ENCODE assay signal across 8 mouse cellular contexts in genomic region chr2:167347991-167348375, GRCm38 (mm10). TPM values are rescaled to one million over a fixed set of nuclear protein-coding genes. Genes with fewer than 3 reads are reported as not detected.
A peak's percentile ranks its signal among the peaks of the same experiment; 100 is the strongest.
DNase-seq lines count a peak whose midpoint lies in the region; ATAC-seq and TF ChIP-seq lines count a peak whose summit lies in the region.

No protein-coding gene starts in this region.

- no peak for ATAC-seq in forebrain, postnatal 0 days
- no peak for ATAC-seq in hindbrain, embryonic 16.5 days
- no peak for ATAC-seq in lung, embryonic 16.5 days (ENCODE audit: low read depth)
- ATAC-seq in stomach, embryonic 15.5 days (ENCODE audit: insufficient read depth, low FRiP score, low read depth) = no peak

- H3K27me3 ChIP-seq in forebrain, postnatal 0 days (ENCODE audit: insufficient read depth, low read length) = no peaks in the 10 kb centered on the region
- 0 out of 2 replicates have a peak, but pooled peaks cover 2% of the 10 kb centered on the region for H3K27me3 ChIP-seq in hindbrain, embryonic 16.5 days (replicated peaks; ENCODE audit: control insufficient read depth, insufficient read depth, low read length)
- H3K27me3 ChIP-seq in lung, embryonic 16.5 days (ENCODE audit: control insufficient read depth, insufficient read depth, low read depth, low read length) = no peaks in the 10 kb centered on the region
- H3K27me3 ChIP-seq in stomach, embryonic 15.5 days (replicated peaks) = 0 out of 2 replicates have a peak, but pooled peaks cover 2% of the 10 kb centered on the region

- no peaks in the 10 kb centered on the region for H3K4me1 ChIP-seq in forebrain, postnatal 0 days (ENCODE audit: insufficient read depth)
- peaks cover 15% of the 10 kb centered on the region for H3K4me1 ChIP-seq in hindbrain, embryonic 16.5 days (ENCODE audit: control insufficient read depth, insufficient read depth, low read depth, low read length)
- H3K4me1 ChIP-seq in lung, embryonic 16.5 days (replicated peaks; ENCODE audit: control insufficient read depth, insufficient read depth, low read length) = peaks cover 16% of the 10 kb centered on the region
- H3K4me1 ChIP-seq in stomach, embryonic 15.5 days = peaks cover 12% of the 10 kb centered on the region

- H3K4me3 ChIP-seq in layer of hippocampus, adult 2 months = peak overlapping the region; percentile 77
- peak overlapping the region; percentile 74 for H3K4me3 ChIP-seq in forebrain, postnatal 0 days (ENCODE audit: low read depth, low read length)
- H3K4me3 ChIP-seq in hindbrain, embryonic 16.5 days (ENCODE audit: low read length) = peak overlapping the region; percentile 84
- peak overlapping the region; percentile 81 for H3K4me3 ChIP-seq in lung, embryonic 16.5 days (ENCODE audit: low read length)
- H3K4me3 ChIP-seq in stomach, embryonic 15.5 days (replicated peaks) = peak overlapping the region; percentile 84

- TF ChIP-seq CTCF in layer of hippocampus, adult 2 months (conservative IDR thresholded peaks at IDR 0.05) = no peak
- no peak for TF ChIP-seq CTCF in forebrain, postnatal 0 days (IDR thresholded peaks at IDR 0.05; ENCODE audit: low read depth)

- peak overlapping the region; percentile 92 for H3K27ac ChIP-seq in layer of hippocampus, adult 2 months
- H3K27ac ChIP-seq in forebrain, postnatal 0 days (ENCODE audit: low read depth, low read length) = no peak overlapping the region
- no peak overlapping the region for H3K27ac ChIP-seq in hindbrain, embryonic 16.5 days (ENCODE audit: low read depth, low read length)
- no peak overlapping the region for H3K27ac ChIP-seq in lung, embryonic 16.5 days (ENCODE audit: low read length)
- H3K27ac ChIP-seq in stomach, embryonic 15.5 days = no peak overlapping the region

- H3K36me3 ChIP-seq in forebrain, postnatal 0 days (ENCODE audit: insufficient read depth) = no peaks in the 10 kb centered on the region
- no peaks in the 10 kb centered on the region for H3K36me3 ChIP-seq in hindbrain, embryonic 16.5 days (ENCODE audit: control insufficient read depth, insufficient read depth, low read length)
- no peaks in the 10 kb centered on the region for H3K36me3 ChIP-seq in lung, embryonic 16.5 days (ENCODE audit: control insufficient read depth, insufficient read depth, low read length)
- H3K36me3 ChIP-seq in stomach, embryonic 15.5 days = no peaks in the 10 kb centered on the region

- H3K4me2 ChIP-seq in forebrain, postnatal 0 days (ENCODE audit: low read depth) = peak overlapping the region; percentile 84
- peak overlapping the region; percentile 81 for H3K4me2 ChIP-seq in hindbrain, embryonic 16.5 days (ENCODE audit: low read length)
- peak overlapping the region; percentile 91 for H3K4me2 ChIP-seq in lung, embryonic 16.5 days (ENCODE audit: low read depth, low read length)
- H3K4me2 ChIP-seq in stomach, embryonic 15.5 days = peak overlapping the region; percentile 93

- 8% methylated on average over 11 of the region's 11 CpGs for WGBS in forebrain, postnatal 0 days
- 8% methylated on average over 11 of the region's 11 CpGs for WGBS in hindbrain, embryonic 16.5 days
- WGBS in lung, embryonic 16.5 days = 4% methylated on average over 11 of the region's 11 CpGs
- 6% methylated on average over 11 of the region's 11 CpGs for WGBS in stomach, embryonic 15.5 days

- DNase-seq in layer of hippocampus, adult 2 months (ENCODE audit: low spot score in 2 of 2) = no peak
- DNase-seq in layer of hippocampus, postnatal 14 days (ENCODE audit: low spot score in 2 of 2) = no peak
- DNase-seq in ZHBTc4 (ENCODE audit: low read depth, low spot score) (peak; percentile 63), MN1 (ENCODE audit: low spot score) (no peak)
- no peak for DNase-seq in forebrain, postnatal 0 days

- no peaks in the 10 kb centered on the region for H3K9me3 ChIP-seq in forebrain, postnatal 0 days (ENCODE audit: low read length)
- H3K9me3 ChIP-seq in hindbrain, embryonic 16.5 days (ENCODE audit: control insufficient read depth, low read length) = no peaks in the 10 kb centered on the region
- no peaks in the 10 kb centered on the region for H3K9me3 ChIP-seq in lung, embryonic 16.5 days (ENCODE audit: control insufficient read depth, low read length)
- no peaks in the 10 kb centered on the region for H3K9me3 ChIP-seq in stomach, embryonic 15.5 days

- H3K9ac ChIP-seq in forebrain, postnatal 0 days = peak overlapping the region; percentile 82
- peak overlapping the region; percentile 89 for H3K9ac ChIP-seq in hindbrain, embryonic 16.5 days (ENCODE audit: low read depth, low read length)
- H3K9ac ChIP-seq in lung, embryonic 16.5 days (ENCODE audit: low read length) = peak overlapping the region; percentile 83
- peak overlapping the region; percentile 91; the same call in 1 of the 2 replicates for H3K9ac ChIP-seq in stomach, embryonic 15.5 days

RNA-seq across cellular contexts. Expression of gene B4galt5, which starts 1.0 kb away (rescaled TPM):
- 10 to 100 TPM; 38.1 to 43.9 TPM for total RNA-seq in layer of hippocampus, adult 2 months (2021)
- total RNA-seq in layer of hippocampus, postnatal 14 days (2021) = 10 to 100 TPM; 58.8 to 60.5 TPM
- 57.4 and 60.7 TPM in 2 replicates for total RNA-seq in forebrain, postnatal 0 days (2014; rRNA removed)
- polyA plus RNA-seq in forebrain, postnatal 0 days (2015; fragmentation: Nextera tagmentation; extraction: Ambion mirVana) = 21.1 and 27.4 TPM in 2 replicates
- polyA plus RNA-seq in hindbrain, embryonic 16.5 days (2015; fragmentation: Nextera tagmentation; extraction: Ambion mirVana) = 19.7 and 22.6 TPM in 2 replicates
- polyA plus RNA-seq in lung, embryonic 16.5 days (2015; fragmentation: Nextera tagmentation; extraction: Ambion mirVana) = 7.3 and 8.3 TPM in 2 replicates
- polyA plus RNA-seq in stomach, embryonic 15.5 days (2015; fragmentation: Nextera tagmentation; extraction: Ambion mirVana) = 16.7 and 17.0 TPM in 2 replicates
